Mouse (Mus musculus): ENCODE results near the gene 1700001L19Rik.

DNA sequence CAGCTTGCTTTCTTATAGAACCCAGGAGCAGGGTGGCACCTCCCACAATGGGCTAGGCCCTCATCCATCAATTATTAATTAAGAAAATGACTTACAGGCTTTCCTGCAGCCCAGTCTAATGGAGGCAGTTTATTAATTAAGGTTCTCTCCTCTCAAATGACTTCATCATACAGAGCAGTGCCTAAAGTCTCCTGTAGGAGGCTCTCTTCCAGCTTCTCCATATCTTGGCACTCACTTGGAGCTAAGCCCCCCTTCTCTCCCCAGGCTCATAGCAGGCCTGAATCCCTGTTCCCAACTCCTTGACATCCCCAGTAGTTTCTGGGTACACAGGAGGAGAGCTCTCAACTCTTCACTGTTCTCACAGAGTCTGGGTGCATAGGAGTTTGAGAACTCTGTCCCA is 1.7 kb downstream of the 1700001L19Rik start:
- TF ChIP-seq CTCF (conservative IDR thresholded peaks at IDR 0.05 in 1 of 2, IDR thresholded peaks at IDR 0.05 in 1 of 2; ENCODE audit: low read depth in 2 of 2, low read length in 2 of 2), result no peak
- no peak for TF ChIP-seq POLR2A (IDR thresholded peaks at IDR 0.05; ENCODE audit: low read depth, low read length)
- TF ChIP-seq MAFK (IDR thresholded peaks at IDR 0.05; ENCODE audit: insufficient replicate concordance, low read length), result no peak
- no peak for TF ChIP-seq HCFC1 (IDR thresholded peaks at IDR 0.05; ENCODE audit: low read depth, low read length)
- TF ChIP-seq EP300 (IDR thresholded peaks at IDR 0.05; ENCODE audit: low read length), result no peak
- TF ChIP-seq ZMIZ1 (IDR thresholded peaks at IDR 0.05; ENCODE audit: low read depth, low read length), result no peak
- no peak for TF ChIP-seq GABPA (IDR thresholded peaks at IDR 0.05; ENCODE audit: insufficient replicate concordance, low read depth, low read length)
- TF ChIP-seq MXI1 (IDR thresholded peaks at IDR 0.05; ENCODE audit: low read depth, low read length), result no peak
- no peak for TF ChIP-seq MAX (IDR thresholded peaks at IDR 0.05; ENCODE audit: low read length)
- TF ChIP-seq ZKSCAN1 (IDR thresholded peaks at IDR 0.05; ENCODE audit: borderline replicate concordance, low read depth, low read length), result no peak
- TF ChIP-seq RCOR1 (conservative IDR thresholded peaks at IDR 0.05; ENCODE audit: low read depth, low read length), result no peak
- no peak for TF ChIP-seq TCF12 (IDR thresholded peaks at IDR 0.05; ENCODE audit: low read depth, low read length)

All from CH12.LX (cell line).